Mouse (Mus musculus) mouse embryonic stem cell (cell line): ENCODE results near the gene Smarcad1.
"Not testable (repeated sequence)": the region's sequence is repeated elsewhere in the genome, so short reads cannot be mapped to it uniquely, and the experiment has no call there.

ENCODE experiments used
- in situ Hi-C, 2 experiments: fragments of 300-500 bp; cut with MboI; formaldehyde crosslinking; loops; 1 replicate in 1 of 2; 3 replicates in 1 of 2; pipeline ENCODE4 v1.14.3; 2019 to 2020; ENCODE audit warnings: low sequenced_read_pairs in 2 of 2, low pct_unique_long_range_greater_than_20kb in 1 of 2, mixed read lengths in 1 of 2; ENCODE audit not compliant: unreplicated experiment in 1 of 2

The Smarcad1 gene

GRCm38 (mm10) chr6:65056620-65057019 lies 14.2 kb downstream of the Smarcad1 start:
- in situ Hi-C loops: no loop called here

- in situ Hi-C loops: not testable (repeated sequence)
These were observed 14.8 kb downstream of the Smarcad1 start for GRCm38 (mm10) chr6:65057137-65057536.

GRCm38 (mm10) chr6:65061049-65061448 lies 18.7 kb downstream of the Smarcad1 start:
- in situ Hi-C loops: loop anchor here in 1 of 2 experiments (10.0 kb wide), 1 partner anchor 54 kb away; no protein-coding TSS in a partner anchor

GRCm38 (mm10) chr6:65075201-65075600 lies 32.8 kb downstream of the Smarcad1 start:
- in situ Hi-C loops: no loop called here

- in situ Hi-C loops: no loop called here
These were observed 36.8 kb downstream of the Smarcad1 start for GRCm38 (mm10) chr6:65079139-65079538.

GRCm38 (mm10) chr6:65114902-65115301 lies 72.5 kb downstream of the Smarcad1 start:
- in situ Hi-C loops: loop anchor here in 1 of 2 experiments (10.0 kb wide), 1 partner anchor 50 kb away; no protein-coding TSS in a partner anchor

- in situ Hi-C loops: loop anchor here in 1 of 2 experiments (10.0 kb wide), 1 partner anchor 53 kb away; no protein-coding TSS in a partner anchor
These were observed 75.2 kb downstream of the Smarcad1 start for GRCm38 (mm10) chr6:65117540-65117939.

- in situ Hi-C loops: loop anchor here (25.0 kb wide), 2 partner anchors 336 to 1411 kb away; partner anchors contain the start of gene Mad2l1 (in 2 of the 2)
These were observed 83.8 kb downstream of the Smarcad1 start for GRCm38 (mm10) chr6:65126074-65126726.

- in situ Hi-C loops: loop anchor here (25.0 kb wide), 2 partner anchors 330 to 1405 kb away; partner anchors contain the start of gene Mad2l1 (in 2 of the 2)
These were observed 90.0 kb downstream of the Smarcad1 start for GRCm38 (mm10) chr6:65132376-65132775.

- in situ Hi-C loops: loop anchor here (25.0 kb wide), 2 partner anchors 324 to 1399 kb away; partner anchors contain the start of gene Mad2l1 (in 2 of the 2)
These were observed 95.4 kb downstream of the Smarcad1 start for GRCm38 (mm10) chr6:65137802-65138201.

GRCm38 (mm10) chr6:65138243-65138642 lies 95.9 kb downstream of the Smarcad1 start:
- in situ Hi-C loops: loop anchor here (25.0 kb wide), 2 partner anchors 324 to 1399 kb away; partner anchors contain the start of gene Mad2l1 (in 2 of the 2)

- in situ Hi-C loops: loop anchor here (25.0 kb wide), 2 partner anchors 322 to 1397 kb away; partner anchors contain the start of gene Mad2l1 (in 2 of the 2)
These were observed 97.8 kb downstream of the Smarcad1 start for GRCm38 (mm10) chr6:65140082-65140749.

GRCm38 (mm10) chr6:65140750-65141243 lies 98.4 kb downstream of the Smarcad1 start:
- in situ Hi-C loops: loop anchor here (25.0 kb wide), 2 partner anchors 322 to 1397 kb away; partner anchors contain the start of gene Mad2l1 (in 2 of the 2)

- in situ Hi-C loops: loop anchor here (25.0 kb wide), 2 partner anchors 320 to 1395 kb away; partner anchors contain the start of gene Mad2l1 (in 2 of the 2)
These were observed 99.9 kb downstream of the Smarcad1 start for GRCm38 (mm10) chr6:65142316-65142715.

- in situ Hi-C loops: loop anchor here (25.0 kb wide), 2 partner anchors 318 to 1393 kb away; partner anchors contain the start of gene Mad2l1 (in 2 of the 2)
These were observed 102.3 kb downstream of the Smarcad1 start, which contains the start of gene Hpgds for GRCm38 (mm10) chr6:65144621-65145205. Gene Hpgds (minus strand): TSS chr6:65144908.

- in situ Hi-C loops: loop anchor here (25.0 kb wide), 2 partner anchors 316 to 1391 kb away; partner anchors contain the start of gene Mad2l1 (in 2 of the 2)
These were observed 104.0 kb downstream of the Smarcad1 start for GRCm38 (mm10) chr6:65146363-65146762.

GRCm38 (mm10) chr6:65150703-65151102 lies 108.3 kb downstream of the Smarcad1 start:
- in situ Hi-C loops: no loop called here

- in situ Hi-C loops: no loop called here
These were observed 111.2 kb downstream of the Smarcad1 start for GRCm38 (mm10) chr6:65153570-65153969.
